Mouse (Mus musculus) C2C12 (cell line): ENCODE results near the gene Csrnp2. TPM values are rescaled to one million over a fixed set of nuclear protein-coding genes. Genes with fewer than 3 reads are reported as not detected.

ENCODE experiments used
- H3K27me3 ChIP-seq: one replicate; pipeline ENCODE4 v1.6.1; 2011; ENCODE audit not compliant: control insufficient read depth, insufficient read depth, insufficient read length
- H3K36me3 ChIP-seq: one replicate; pipeline ENCODE4 v1.6.1; 2011; ENCODE audit not compliant: control insufficient read depth, insufficient read depth
- H3K4me3 ChIP-seq: one replicate; pipeline ENCODE4 v1.5.1; 2011; ENCODE audit warnings: mild to moderate bottlenecking, control low read depth; ENCODE audit not compliant: poor library complexity, insufficient read depth, severe bottlenecking
- H3K79me2 ChIP-seq: one replicate; pipeline ENCODE4 v1.6.1; 2011; ENCODE audit not compliant: control insufficient read depth, insufficient read depth
- H3K79me3 ChIP-seq: one replicate; pipeline ENCODE4 v1.6.1; 2011; ENCODE audit warnings: low read depth, control low read depth
- H3ac ChIP-seq: one replicate; pipeline ENCODE3; 2011; ENCODE audit warnings: low read depth; ENCODE audit not compliant: control insufficient read depth, insufficient read length
- CEBPB ChIP-seq: IDR thresholded peaks from one replicate; pipeline ENCODE4 v1.6.1; 2011; ENCODE audit warnings: low read depth, mild to moderate bottlenecking, control low read depth, moderate library complexity
- CTCF ChIP-seq: IDR thresholded peaks from one replicate; pipeline ENCODE4 v1.5.1; 2011; ENCODE audit not compliant: control insufficient read depth, insufficient read depth, insufficient read length
- FOSL1 ChIP-seq: IDR thresholded peaks from one replicate; pipeline ENCODE4 v1.8.0; 2011; ENCODE audit warnings: mild to moderate bottlenecking, low read length; ENCODE audit not compliant: poor library complexity, insufficient read depth, severe bottlenecking
- MAX ChIP-seq: IDR thresholded peaks from one replicate; pipeline ENCODE4 v1.6.1; 2011; ENCODE audit warnings: mild to moderate bottlenecking, control low read depth
- MYOD1 ChIP-seq: IDR thresholded peaks from one replicate; pipeline ENCODE4 v1.6.1; 2011; ENCODE audit warnings: low read depth; ENCODE audit not compliant: control insufficient read depth, insufficient read length
- MYOG ChIP-seq: IDR thresholded peaks from one replicate; pipeline ENCODE4 v1.6.1; 2011; ENCODE audit not compliant: control insufficient read depth, insufficient read length; ENCODE audit errors: extremely low read depth
- USF1 ChIP-seq: IDR thresholded peaks from one replicate; pipeline ENCODE4 v1.6.1; 2011; ENCODE audit warnings: low read depth, mild to moderate bottlenecking, control low read depth, moderate library complexity
- polyA plus RNA-seq: library from polyadenylated mRNA; unstranded; fragments of >200 nt; fragmentation: generic; extraction: Trizol; gene quantifications from one replicate; pipeline ENCODE4 v1.2.1, GENCODE M21; 2012; ENCODE audit warnings: missing spikeins

Csrnp2 gene
- polyA plus RNA-seq, 1 experiment = 11.6 TPM

- Histone ChIP-seq H3K36me3 (no peaks in the 10 kb centered on the region), H3K27me3 (no peaks in the 10 kb centered on the region), H3ac (no peak overlapping the region), H3K4me3 (no peak overlapping the region), H3K79me3 (peaks cover 2% of the 10 kb centered on the region), H3K79me2 (peaks cover 16% of the 10 kb centered on the region)
- no peak for TF ChIP-seq CEBPB
- TF ChIP-seq MYOD1 = no peak
- TF ChIP-seq MAX = no peak
- no peak for TF ChIP-seq FOSL1
- TF ChIP-seq USF1 = no peak
These were observed 42.6 kb upstream of the Csrnp2 start for GRCm38 (mm10) chr15:100537913-100538312.

- no peaks in the 10 kb centered on the region for H3K79me2 ChIP-seq
- H3K27me3 ChIP-seq = no peaks in the 10 kb centered on the region
- H3K79me3 ChIP-seq = no peaks in the 10 kb centered on the region
- no peak overlapping the region for H3ac ChIP-seq
- no peak overlapping the region for H3K4me3 ChIP-seq
- TF ChIP-seq MYOD1 (no peak), MYOG (no peak), CEBPB (no peak), FOSL1 (no peak), MAX (no peak), USF1 (no peak), CTCF (no peak)
- H3K36me3 ChIP-seq = peaks cover 16% of the 10 kb centered on the region
These were observed 32.6 kb upstream of the Csrnp2 start for GRCm38 (mm10) chr15:100527900-100528299.

GRCm38 (mm10) chr15:100525405-100525804 is 30.1 kb upstream of the Csrnp2 start:
- H3K79me2 ChIP-seq = no peaks in the 10 kb centered on the region
- no peaks in the 10 kb centered on the region for H3K27me3 ChIP-seq
- H3ac ChIP-seq = no peak overlapping the region
- no peak overlapping the region for H3K4me3 ChIP-seq
- H3K36me3 ChIP-seq = peaks cover 23% of the 10 kb centered on the region
- no peak for TF ChIP-seq FOSL1
- no peaks in the 10 kb centered on the region for H3K79me3 ChIP-seq

DNA sequence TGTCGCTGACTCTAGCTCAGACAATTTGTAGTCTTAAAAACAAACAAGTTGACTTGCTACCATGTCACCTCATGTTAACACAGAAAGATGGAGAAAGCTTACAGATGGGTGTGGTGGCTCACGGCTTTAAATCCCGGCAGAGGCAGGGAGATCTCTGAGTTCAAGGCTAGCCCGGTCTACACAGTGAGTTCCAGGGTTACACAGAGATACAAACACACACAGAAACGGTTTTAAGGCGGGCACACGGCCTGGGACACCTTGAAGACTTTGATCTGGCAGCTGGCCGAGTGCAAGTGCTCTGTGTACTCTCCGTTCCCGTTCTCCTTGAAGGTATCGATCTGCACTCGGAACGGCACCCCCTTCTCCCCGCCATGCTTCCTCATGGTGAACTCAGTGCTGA is 25.0 kb upstream of the Csrnp2 start:
- no peak for TF ChIP-seq FOSL1
- TF ChIP-seq MYOD1 = no peak
- no peak for TF ChIP-seq USF1
- TF ChIP-seq MYOG = no peak
- TF ChIP-seq CTCF = no peak
- no peak for TF ChIP-seq MAX
- no peak for TF ChIP-seq CEBPB
- Histone ChIP-seq H3K27me3 (no peaks in the 10 kb centered on the region), H3K4me3 (no peak overlapping the region), H3ac (no peak overlapping the region), H3K79me2 (no peaks in the 10 kb centered on the region), H3K36me3 (peaks cover 32% of the 10 kb centered on the region), H3K79me3 (no peaks in the 10 kb centered on the region)

DNA sequence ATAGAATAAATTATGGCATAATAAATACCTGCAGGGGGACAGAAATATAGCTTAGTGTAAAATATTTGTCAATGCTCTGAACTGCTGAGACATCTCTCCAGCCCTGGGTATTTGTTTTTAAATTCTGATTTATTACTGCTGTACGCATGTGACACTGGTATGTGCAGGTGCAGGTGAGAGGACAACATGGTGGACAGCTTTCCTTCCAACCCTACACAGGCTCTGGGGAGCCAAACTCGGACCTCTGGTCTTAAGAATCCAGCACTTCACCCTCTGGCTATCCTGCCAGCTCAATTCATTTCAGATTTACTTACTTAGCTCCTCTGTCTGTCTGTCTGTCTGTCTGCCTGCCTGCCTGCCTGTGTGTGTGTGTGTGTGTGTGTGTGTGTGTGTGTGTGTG is 19.8 kb upstream of the Csrnp2 start:
- H3K36me3 ChIP-seq = peaks cover 41% of the 10 kb centered on the region
- no peaks in the 10 kb centered on the region for H3K79me2 ChIP-seq
- no peaks in the 10 kb centered on the region for H3K79me3 ChIP-seq
- H3K4me3 ChIP-seq = no peak overlapping the region
- TF ChIP-seq MYOD1 (no peak), MYOG (no peak), CTCF (no peak)
- H3K27me3 ChIP-seq = no peaks in the 10 kb centered on the region
- H3ac ChIP-seq = no peak overlapping the region

DNA sequence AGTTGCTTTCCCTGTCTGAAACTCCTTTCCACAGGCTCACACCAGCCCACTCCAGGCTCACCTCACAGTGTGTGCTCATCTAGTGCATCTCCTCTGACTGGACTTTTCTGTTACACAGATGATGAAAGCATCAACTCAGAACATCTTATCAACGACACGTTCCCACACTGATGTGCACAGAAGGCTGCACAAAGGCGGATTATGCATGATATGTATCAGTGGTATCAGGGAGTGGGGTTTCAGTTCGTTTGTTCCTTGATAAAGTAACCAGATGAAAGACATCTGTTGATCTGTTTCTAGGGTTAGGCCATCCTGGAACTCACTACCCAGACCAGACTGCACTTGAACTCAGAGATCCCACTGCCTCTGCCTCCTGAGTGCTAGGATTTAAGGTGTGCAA is 18.1 kb upstream of the Csrnp2 start:
- no peak overlapping the region for H3ac ChIP-seq
- H3K4me3 ChIP-seq = no peak overlapping the region
- TF ChIP-seq CTCF (no peak), MYOD1 (no peak), USF1 (no peak), CEBPB (no peak), FOSL1 (no peak), MYOG (no peak), MAX (no peak)
- no peaks in the 10 kb centered on the region for H3K79me3 ChIP-seq
- peaks cover 41% of the 10 kb centered on the region for H3K36me3 ChIP-seq
- no peaks in the 10 kb centered on the region for H3K27me3 ChIP-seq
- H3K79me2 ChIP-seq = no peaks in the 10 kb centered on the region

DNA sequence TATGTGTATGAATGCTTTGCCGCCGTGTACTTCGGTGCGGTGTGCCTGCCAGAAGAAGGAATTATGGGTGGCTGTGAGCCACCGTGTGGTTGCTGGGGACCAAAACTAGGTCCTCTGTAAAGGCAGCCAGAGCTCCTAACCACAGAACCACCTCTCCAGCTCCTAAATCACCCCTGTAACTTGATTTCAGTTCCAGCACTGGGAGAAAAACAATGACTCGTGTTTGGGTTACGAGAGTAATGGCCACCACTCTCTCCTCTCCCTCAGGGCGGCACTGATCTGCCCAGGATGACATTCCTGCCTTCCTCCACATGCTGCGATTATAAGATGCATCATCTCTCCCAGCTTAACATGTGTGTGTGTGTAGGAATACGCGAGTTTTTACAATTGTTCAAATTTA is 14.8 kb upstream of the Csrnp2 start:
- Histone ChIP-seq H3K36me3 (peaks cover 46% of the 10 kb centered on the region), H3K4me3 (no peak overlapping the region), H3K79me3 (no peaks in the 10 kb centered on the region), H3ac (no peak overlapping the region), H3K27me3 (no peaks in the 10 kb centered on the region), H3K79me2 (no peaks in the 10 kb centered on the region)
- TF ChIP-seq USF1 (no peak), CEBPB (no peak), FOSL1 (no peak)
